Comparison of ENCODE assay signal across 10 mouse cellular contexts in the genomic region with DNA sequence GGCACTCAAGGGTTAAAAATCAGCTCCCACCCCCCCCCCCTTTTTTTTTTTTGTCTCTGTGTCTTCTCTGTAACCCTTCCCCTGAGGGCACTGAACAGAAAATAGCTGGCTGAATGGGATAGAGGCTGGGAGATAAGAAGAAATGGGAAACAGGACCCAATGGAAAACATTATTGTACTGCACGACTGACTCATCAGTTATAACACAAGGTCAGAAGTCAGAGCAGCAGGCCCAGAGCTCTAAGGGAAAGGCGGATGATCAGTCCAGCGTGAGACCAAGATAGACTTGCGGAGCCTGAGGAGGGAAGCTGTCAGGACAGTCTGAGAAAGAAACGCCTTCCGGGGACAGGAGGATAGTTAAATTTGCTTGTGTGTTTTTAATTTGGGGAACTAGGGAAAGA.
A peak's percentile ranks its signal among the peaks of the same experiment; 100 is the strongest.
DNase-seq lines count a peak whose midpoint lies in the region; ATAC-seq lines count a peak whose summit lies in the region.
"Had no signal": no experiment of that assay in that cellular context is flagged by ENCODE, and none has a peak within 500 bp of the region (broad histone marks: within the 10 kb centered on the region; RNA-seq: fewer than 3 reads in every experiment).

No protein-coding gene starts in this region.

- no peak for ATAC-seq in embryonic facial prominence, embryonic 11.5 days (replicated peaks; ENCODE audit: insufficient number of reproducible peaks, low FRiP score, low TSS enrichment, low read depth)

- peak; percentile 34 for DNase-seq in retina, postnatal 1 day
- no peak for DNase-seq in retina, embryonic 14.5 days (ENCODE audit: low spot score)
- DNase-seq in embryonic facial prominence, embryonic 11.5 days (ENCODE audit: low spot score): peak; percentile 6
- DNase-seq in heart, postnatal 10 days: peak; percentile 18 to 24
- DNase-seq in cerebellum, adult 9-11 months: no peak
- DNase-seq in cerebellum, postnatal 10 days: no peak
- no peak for DNase-seq in left cerebral cortex, postnatal 10 days (ENCODE audit: extremely low spot score in 1 of 2, low spot score in 2 of 2)
- DNase-seq: kidney, postnatal 25 days; right cerebral cortex, adult 18-20 months had no signal

- no peaks in the 10 kb centered on the region for H3K4me1 ChIP-seq in embryonic facial prominence, embryonic 11.5 days (ENCODE audit: control insufficient read depth, insufficient read depth, low read length)

- no peaks in the 10 kb centered on the region for H3K9me3 ChIP-seq in embryonic facial prominence, embryonic 11.5 days (replicated peaks; ENCODE audit: control insufficient read depth, low read length)
- H3K9me3 ChIP-seq: embryonic facial prominence, embryonic 15.5 days had no signal

- no peak overlapping the region for H3K27ac ChIP-seq in embryonic facial prominence, embryonic 11.5 days (replicated peaks; ENCODE audit: low read depth, low read length)
- H3K27ac ChIP-seq: embryonic facial prominence, embryonic 15.5 days had no signal

- no peaks in the 10 kb centered on the region for H3K27me3 ChIP-seq in embryonic facial prominence, embryonic 11.5 days (ENCODE audit: control insufficient read depth, insufficient read depth, low read length)
- H3K27me3 ChIP-seq: embryonic facial prominence, embryonic 15.5 days had no signal

- no peak overlapping the region for H3K9ac ChIP-seq in embryonic facial prominence, embryonic 11.5 days (replicated peaks; ENCODE audit: low read length)
- H3K9ac ChIP-seq: embryonic facial prominence, embryonic 15.5 days had no signal

- WGBS in embryonic facial prominence, embryonic 11.5 days: 11% methylated on average over 6 of the region's 6 CpGs

- no peak overlapping the region for H3K4me2 ChIP-seq in embryonic facial prominence, embryonic 11.5 days (ENCODE audit: low read depth, low read length)
- H3K4me2 ChIP-seq: embryonic facial prominence, embryonic 15.5 days had no signal

- intact Hi-C loops in heart, postnatal 10 days (cut with DNase I): no loop called here
- intact Hi-C loops in left cerebral cortex, postnatal 10 days (cut with DNase I): no loop called here

- no peak overlapping the region for H3K4me3 ChIP-seq in embryonic facial prominence, embryonic 11.5 days (ENCODE audit: low read depth, low read length)
- H3K4me3 ChIP-seq: embryonic facial prominence, embryonic 15.5 days had no signal

- no peaks in the 10 kb centered on the region for H3K36me3 ChIP-seq in embryonic facial prominence, embryonic 11.5 days (replicated peaks; ENCODE audit: control insufficient read depth, insufficient read depth, low read depth, low read length)
- H3K36me3 ChIP-seq: embryonic facial prominence, embryonic 15.5 days had no signal

Comparison
In these comparisons a context has a peak if more than half of its experiments do, and no peak if none do; other contexts are left out.
1. DNase-seq: peak in retina, postnatal 1 day (single experiment), embryonic facial prominence, embryonic 11.5 days (single experiment) and heart, postnatal 10 days (2 of 2); none in retina, embryonic 14.5 days (single experiment), cerebellum, adult 9-11 months (single experiment), cerebellum, postnatal 10 days (0 of 2) and left cerebral cortex, postnatal 10 days (0 of 2).